Mouse (Mus musculus) regulatory T cell (primary cell): ENCODE data around the gene Map3k4.

Experiments used
- in situ Hi-C: fragments of 300-600 bp; cut with MboI, MseI; formaldehyde crosslinking; loops from one replicate; pipeline ENCODE4 v1.15.1; 2025; ENCODE audit warnings: high pct_unique_total_duplicates

The Map3k4 gene

DNA sequence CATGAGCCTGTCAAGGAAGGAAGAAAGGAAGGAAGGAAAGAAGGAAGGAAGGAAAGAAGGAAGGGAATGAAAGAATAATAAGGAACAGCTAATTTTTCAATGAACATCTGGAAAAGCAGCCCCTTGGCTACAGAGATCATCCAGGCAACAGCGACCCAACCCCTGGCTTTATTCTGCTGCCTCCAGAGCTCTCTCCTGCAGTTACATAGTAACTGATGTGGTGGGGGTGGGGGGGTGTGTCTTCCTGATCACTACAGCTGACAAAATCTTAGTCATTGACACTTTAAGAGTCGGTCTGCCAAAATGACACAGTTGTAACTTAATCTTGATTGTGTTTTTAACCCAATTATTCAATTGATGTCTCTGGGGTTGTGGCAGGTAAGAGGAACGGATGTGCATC, 132.3 kb downstream of the Map3k4 start:
- in situ Hi-C loops = no loop called here

DNA sequence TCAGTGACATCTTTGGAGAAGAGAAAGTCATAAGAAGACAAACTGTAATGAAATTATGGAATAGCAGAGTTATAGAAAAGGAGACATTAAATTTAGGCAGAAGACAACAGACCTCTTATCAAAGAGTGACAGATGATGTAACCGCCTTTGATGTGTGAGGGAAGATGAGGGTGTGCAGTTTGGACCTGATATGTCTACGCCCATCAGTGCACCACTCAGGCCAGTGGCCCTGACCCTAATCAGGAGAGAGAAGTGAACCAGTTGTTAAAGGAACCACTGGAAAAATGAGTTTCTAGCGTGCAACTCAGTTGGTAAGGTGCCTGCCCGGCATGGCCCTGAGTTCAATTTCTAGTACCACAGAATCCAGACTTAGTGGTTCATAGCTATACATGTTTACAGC, 132.7 kb downstream of the Map3k4 start:
- in situ Hi-C loops = no loop called here

DNA sequence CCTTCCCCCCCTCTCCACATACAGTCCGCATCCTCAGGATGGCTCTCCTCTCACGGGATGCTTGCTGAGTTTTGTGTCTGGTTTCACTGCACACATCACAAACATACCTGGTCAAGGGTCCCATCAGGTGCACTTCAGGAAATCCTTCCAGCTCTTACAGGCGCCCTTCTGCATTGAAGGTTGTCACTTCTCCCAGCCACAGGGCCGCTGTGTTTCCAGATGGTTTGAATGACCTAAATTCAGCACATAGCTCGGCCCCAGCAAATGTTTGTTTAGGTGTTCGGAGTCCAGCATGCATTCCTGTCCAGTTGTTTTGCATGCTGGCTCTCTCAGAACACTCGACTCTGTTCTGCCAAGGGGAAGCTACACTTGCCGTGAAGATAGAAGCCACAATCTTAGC, 134.3 kb downstream of the Map3k4 start:
- in situ Hi-C loops = no loop called here

GRCm38 (mm10) chr17:12182702-12183485, 135.7 kb downstream of the Map3k4 start:
- in situ Hi-C loops = no loop called here

DNA sequence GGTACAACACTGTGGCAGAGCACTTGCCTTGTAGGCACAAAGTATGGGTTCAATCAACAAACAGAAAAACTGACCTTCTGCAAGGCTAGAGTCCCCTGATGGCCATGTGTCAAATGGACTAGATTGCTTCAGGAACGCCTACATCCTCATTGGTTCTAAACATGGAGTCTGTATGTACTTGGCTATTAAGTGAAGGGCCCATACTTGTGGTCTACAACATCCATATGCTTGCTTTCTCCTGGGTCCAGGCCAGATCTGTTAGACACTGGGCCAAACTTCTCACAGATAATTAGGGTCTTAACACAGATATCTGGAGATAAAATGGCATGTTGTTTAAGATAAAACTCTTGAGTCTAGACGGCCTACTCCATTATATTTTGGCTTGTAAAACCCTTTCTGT, 138.8 kb downstream of the Map3k4 start:
- in situ Hi-C loops = no loop called here

- in situ Hi-C loops = no loop called here
These were observed 139.3 kb downstream of the Map3k4 start for GRCm38 (mm10) chr17:12179339-12179738.
